Mouse (Mus musculus): ENCODE results near the gene Cd27.

GRCm38 (mm10) chr6:125232516-125232915 lies 4.3 kb downstream of the Cd27 start:
- TF ChIP-seq CTCF (IDR thresholded peaks at IDR 0.05; ENCODE audit: low read depth) (no peak), EP300 (IDR thresholded peaks at IDR 0.05; ENCODE audit: low read depth) (no peak)

All from liver, embryonic 14.5 days (tissue).